Mouse (Mus musculus): ENCODE data around the gene Gga1.

GRCm38 (mm10) chr15:78877810-78878390 lies 910 bp downstream of the Gga1 start:
- TF ChIP-seq CTCF (IDR thresholded peaks at IDR 0.05; ENCODE audit: control insufficient read depth, insufficient read depth, insufficient read length), result no peak
- no peak for TF ChIP-seq USF1 (IDR thresholded peaks at IDR 0.05; ENCODE audit: low read depth)
- no peak for TF ChIP-seq MAX (IDR thresholded peaks at IDR 0.05)
- TF ChIP-seq FOSL1 (IDR thresholded peaks at IDR 0.05; ENCODE audit: insufficient read depth, low read length, poor library complexity, severe bottlenecking), result no peak
- TF ChIP-seq MYOG (IDR thresholded peaks at IDR 0.05; ENCODE audit: control insufficient read depth, extremely low read depth, insufficient read length), result no peak
- no peak for TF ChIP-seq CEBPB (IDR thresholded peaks at IDR 0.05; ENCODE audit: low read depth)
- no peak for TF ChIP-seq MYOD1 (IDR thresholded peaks at IDR 0.05; ENCODE audit: control insufficient read depth, insufficient read length, low read depth)

Data from C2C12 (cell line).